Mouse (Mus musculus) spleen, adult 2 months (tissue): ENCODE measurements at regions not wholly inside any gene's neighbourhood (a gene's known extent, or its start where the extent isn't known, plus 50 kb on each side); places are given as distances from the start of the nearest gene placed in this dataset.

Source experiments
- CTCF ChIP-seq: fragments of 200-500 bp; IDR thresholded peaks from 2 replicates; pipeline ENCODE4 v1.5.1; 2011; ENCODE audit warnings: mild to moderate bottlenecking, inconsistent platforms; ENCODE audit not compliant: insufficient read depth, insufficient read length, insufficient replicate concordance; ENCODE audit errors: extremely low read depth
- POLR2A ChIP-seq: fragments of 200-500 bp; IDR thresholded peaks from 2 replicates; pipeline ENCODE4 v1.6.1; 2011; ENCODE audit warnings: low read depth, low read length, inconsistent platforms

GRCm38 (mm10) chr7:111919961-111920360 is 103.3 kb upstream of the Usp47 start:
- TF ChIP-seq CTCF (no peak), POLR2A (no peak)
